Mouse (Mus musculus) limb, embryonic 11.5 days (tissue): Measurements from ENCODE around the gene Tmem179b. TPM values are rescaled to one million over a fixed set of nuclear protein-coding genes. Genes with fewer than 3 reads are reported as not detected.
A peak's percentile ranks its signal among the peaks of the same experiment; 100 is the strongest.

ENCODE experiments used
- ATAC-seq: fragments of 200-750 bp; cut with Nextera tagmentation; 2 replicates; pipeline ENCODE4 v1.8.0; 2017; ENCODE audit warnings: low read depth; ENCODE audit not compliant: insufficient number of reproducible peaks, low FRiP score, low TSS enrichment
- DNase-seq: peaks from one replicate; pipeline ENCODE4 v3.0.0-alpha.2; 2015; ENCODE audit warnings: low spot score
- H3K27ac ChIP-seq: fragments of 300-500 bp; sonication (generic); replicated peaks from 2 replicates; pipeline ENCODE4 v1.5.1; 2014; ENCODE audit warnings: low read depth, mild to moderate bottlenecking, low read length
- H3K27me3 ChIP-seq: fragments of 300-500 bp; sonication (generic); 2 replicates; pipeline ENCODE4 v1.6.1; 2014; ENCODE audit warnings: mild to moderate bottlenecking, low read length, mixed read lengths; ENCODE audit not compliant: control insufficient read depth, insufficient read depth
- H3K36me3 ChIP-seq: fragments of 300-500 bp; sonication (generic); 2 replicates; pipeline ENCODE4 v1.6.1; 2014; ENCODE audit warnings: mild to moderate bottlenecking, low read length, moderate library complexity, mixed read lengths; ENCODE audit not compliant: control insufficient read depth, insufficient read depth
- H3K4me1 ChIP-seq: fragments of 300-500 bp; sonication (generic); 2 replicates; pipeline ENCODE4 v1.6.1; 2014; ENCODE audit warnings: low read length, mixed read lengths; ENCODE audit not compliant: control insufficient read depth, insufficient read depth
- H3K4me2 ChIP-seq: fragments of 300-500 bp; sonication (generic); 2 replicates; pipeline ENCODE4 v1.6.1; 2014; ENCODE audit warnings: low read depth, mild to moderate bottlenecking, moderate library complexity; ENCODE audit not compliant: severe bottlenecking
- H3K4me3 ChIP-seq: fragments of 300-500 bp; sonication (generic); 2 replicates; pipeline ENCODE4 v1.5.1; 2014; ENCODE audit warnings: low read depth, low read length
- H3K9ac ChIP-seq: fragments of 300-500 bp; sonication (generic); 2 replicates; pipeline ENCODE4 v1.6.1; 2014; ENCODE audit warnings: mild to moderate bottlenecking, low read length
- H3K9me3 ChIP-seq: fragments of 300-500 bp; sonication (generic); 2 replicates; pipeline ENCODE4 v1.6.1; 2016; ENCODE audit warnings: low read length; ENCODE audit not compliant: control insufficient read depth
- WGBS: fragments of 180-500 bp; shearing (Covaris S2); extraction: QIAGEN DNeasy Blood & Tissue Kit; methylation state at CpG from one replicate; pipeline ENCODE4 v1.1.7; 2014; 5-methylcytosine and 5-hydroxymethylcytosine counted together
- polyA plus RNA-seq: library from polyadenylated mRNA; unstranded; fragments of >200 nt; fragmentation: Nextera tagmentation; extraction: Ambion mirVana; gene quantifications from 2 replicates; pipeline ENCODE4 v1.2.1, GENCODE M21; 2014

The Tmem179b gene
- polyA plus RNA-seq, 1 experiment from 2014 or later = 51.3 TPM

DNA sequence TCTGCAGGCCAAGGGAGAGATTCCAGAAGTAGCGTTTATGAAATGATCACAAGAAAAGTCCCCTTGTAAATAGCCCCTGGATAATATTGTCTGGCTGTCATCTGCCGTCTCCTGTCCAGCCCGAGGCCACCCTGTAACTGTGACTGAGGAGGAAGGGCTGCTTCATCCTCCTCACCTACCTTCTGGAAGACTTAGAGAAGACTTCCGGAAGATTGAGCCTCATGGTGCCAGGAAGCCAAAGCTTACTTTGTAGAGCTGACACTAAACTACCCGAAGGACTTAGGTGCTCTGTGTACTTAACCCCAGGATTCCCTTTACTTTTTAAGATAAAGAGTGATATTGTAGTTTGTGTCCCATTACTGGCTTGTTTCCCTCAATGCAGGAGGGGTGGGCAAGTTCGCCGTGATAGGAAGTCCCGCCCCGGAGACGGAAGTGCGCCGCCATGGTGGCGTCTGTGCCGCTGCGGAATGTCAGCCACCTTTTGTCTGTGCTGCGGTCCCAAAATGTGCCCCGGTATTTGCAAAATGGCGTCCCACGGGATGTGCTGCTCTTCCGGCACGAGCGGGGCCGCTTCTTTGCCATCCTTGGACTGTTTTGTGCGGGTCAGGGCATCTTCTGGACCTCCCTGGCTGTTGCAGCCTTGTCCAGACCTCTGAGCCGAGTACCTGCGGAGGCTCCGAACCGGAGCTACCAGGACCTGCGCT, 3.5 kb downstream of the Tmem179b start, which contains the start of gene Tmem223:
Tmem223 (plus strand) TSS at position 430 of the 704 bp plus-strand sequence.
- Histone ChIP-seq H3K9ac (peak within 1 kb of the TSS; percentile 96), H3K4me2 (peak within 1 kb of the TSS; percentile 72), H3K27me3 (no peaks in the 10 kb centered on the region), H3K9me3 (peaks cover under 1% of the 10 kb centered on the region; the same call in 1 of the 2 replicates), H3K4me3 (peak within 1 kb of the TSS; percentile 84), H3K27ac (peak within 1 kb of the TSS; percentile 80), H3K4me1 (peaks cover 17% of the 10 kb centered on the region), H3K36me3 (peaks cover 30% of the 10 kb centered on the region)
- peak; percentile 84 for DNase-seq
- ATAC-seq = no peak
- 22% methylated on average over 29 of the region's 29 CpGs for WGBS

- Histone ChIP-seq H3K9me3 (peaks cover 10% of the 10 kb centered on the region), H3K36me3 (peaks cover 48% of the 10 kb centered on the region), H3K27ac (no peak overlapping the region), H3K27me3 (no peaks in the 10 kb centered on the region), H3K9ac (no peak overlapping the region), H3K4me1 (peaks cover 5% of the 10 kb centered on the region; the same call in 1 of the 2 replicates), H3K4me2 (no peak overlapping the region), H3K4me3 (no peak overlapping the region)
- DNase-seq = no peak
- no peak for ATAC-seq
- WGBS = 95% methylated on average over 9 of the region's 9 CpGs
Measured at GRCm38 (mm10) chr19:8765562-8765961, 8.7 kb downstream of the Tmem179b start.

DNA sequence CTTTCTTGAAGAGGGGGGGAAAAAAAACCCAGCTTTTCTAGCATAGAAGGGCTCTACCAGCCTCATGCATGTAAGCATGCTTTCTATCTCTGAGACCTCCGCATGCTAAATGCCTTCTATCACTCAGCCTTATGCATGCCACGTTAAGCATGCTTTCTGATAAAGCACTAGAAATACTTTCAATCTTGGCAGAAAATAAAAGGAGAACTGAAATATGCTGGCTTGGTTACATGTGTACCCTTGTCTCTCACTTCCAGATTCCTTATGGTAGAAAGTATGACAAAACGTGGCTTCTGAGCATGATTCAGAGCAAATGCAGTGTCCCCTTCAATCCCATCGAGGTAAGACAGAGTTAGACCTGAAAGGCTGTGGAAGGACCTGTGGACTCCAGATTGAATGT, 11.0 kb downstream of the Tmem179b start:
- Histone ChIP-seq H3K4me3 (no peak overlapping the region), H3K4me2 (no peak overlapping the region), H3K27me3 (no peaks in the 10 kb centered on the region), H3K4me1 (no peaks in the 10 kb centered on the region), H3K9me3 (peaks cover 10% of the 10 kb centered on the region), H3K27ac (no peak overlapping the region), H3K36me3 (peaks cover 40% of the 10 kb centered on the region), H3K9ac (no peak overlapping the region)
- WGBS = 95% methylated on average over 4 of the region's 4 CpGs
- ATAC-seq (no peak), DNase-seq (no peak)

DNA sequence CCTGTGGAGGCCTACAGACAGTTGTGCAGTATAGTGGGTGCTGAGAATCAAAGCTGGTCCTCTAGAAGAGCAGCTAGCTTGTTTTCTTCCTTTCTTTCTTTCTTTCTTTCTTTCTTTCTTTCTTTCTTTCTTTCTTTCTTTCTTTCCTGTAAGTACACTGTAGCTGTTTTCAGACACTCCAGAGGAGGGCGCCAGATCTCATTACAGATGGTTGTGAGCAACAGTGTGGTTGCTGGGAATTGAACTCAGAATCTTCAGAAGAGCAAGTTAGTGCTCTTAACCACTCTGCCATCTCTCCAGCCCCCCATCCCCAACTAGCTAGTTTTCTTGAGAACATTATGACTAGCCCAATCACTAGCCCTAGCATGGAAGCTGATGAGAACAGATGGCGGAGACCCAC, 13.5 kb downstream of the Tmem179b start:
- Histone ChIP-seq H3K9ac (no peak overlapping the region), H3K4me1 (no peaks in the 10 kb centered on the region), H3K27me3 (no peaks in the 10 kb centered on the region), H3K27ac (no peak overlapping the region), H3K36me3 (peaks cover 25% of the 10 kb centered on the region), H3K9me3 (peaks cover 10% of the 10 kb centered on the region), H3K4me2 (no peak overlapping the region), H3K4me3 (no peak overlapping the region)
- DNase-seq = no peak
- ATAC-seq = no peak
- WGBS = 88% methylated on average over 2 of the region's 2 CpGs

DNA sequence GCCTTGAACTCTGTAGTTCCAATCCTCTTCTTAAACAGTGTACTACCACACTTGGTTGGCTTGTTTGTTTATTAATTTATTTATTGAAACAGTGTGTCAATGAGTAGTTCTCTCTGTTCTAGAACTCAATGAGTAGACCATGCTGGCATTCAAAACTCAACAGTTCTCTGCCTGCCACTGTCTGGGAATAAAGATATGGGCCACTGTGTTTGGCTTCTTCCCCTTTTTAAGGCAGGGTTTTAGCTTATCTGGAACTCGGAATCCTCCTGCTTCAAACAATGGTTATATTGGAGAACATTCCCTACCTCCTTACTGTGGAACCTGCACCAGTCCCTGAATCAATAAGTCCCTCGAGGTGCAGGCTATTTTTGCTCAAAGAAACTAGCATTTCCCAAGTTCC, 15.4 kb downstream of the Tmem179b start:
- no peaks in the 10 kb centered on the region for H3K27me3 ChIP-seq

DNA sequence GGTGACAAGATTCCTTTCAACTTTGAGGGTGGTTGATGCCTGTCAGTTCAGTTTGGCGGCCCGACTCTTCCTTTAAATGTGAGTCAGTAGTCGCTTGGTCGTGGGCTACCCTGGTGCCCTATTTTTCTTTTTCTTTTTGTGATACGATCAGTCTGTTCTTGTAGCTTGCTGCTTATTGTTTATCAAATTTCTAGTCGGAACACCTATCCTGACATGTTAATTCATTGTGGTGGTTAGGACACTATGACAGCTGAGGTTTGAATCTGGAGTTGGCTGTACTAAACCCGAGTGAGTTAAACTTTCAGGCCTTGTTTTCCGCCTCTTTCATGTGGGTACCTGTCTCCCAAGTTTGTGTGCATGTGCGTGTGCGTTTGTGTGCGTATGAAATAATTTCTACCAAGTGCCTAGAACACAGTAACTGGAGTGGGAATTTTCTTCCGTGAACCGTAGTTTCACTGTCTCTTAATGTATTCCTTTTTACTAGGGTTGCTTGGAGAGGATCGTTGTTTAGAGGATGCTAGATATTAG, 16.7 kb downstream of the Tmem179b start:
- Histone ChIP-seq H3K36me3 (peaks cover 3% of the 10 kb centered on the region; the same call in 1 of the 2 replicates), H3K27me3 (no peaks in the 10 kb centered on the region), H3K4me2 (peak overlapping the region; percentile 61), H3K27ac (no peak overlapping the region), H3K9me3 (no peaks in the 10 kb centered on the region), H3K9ac (peak overlapping the region; percentile 83), H3K4me1 (no peaks in the 10 kb centered on the region), H3K4me3 (peak overlapping the region; percentile 87)
- ATAC-seq (no peak), DNase-seq (no peak)
- 7% methylated on average over 14 of the region's 14 CpGs for WGBS

More for the DNA sequence above, 15.4 kb downstream of the Tmem179b start:
- H3K4me3 ChIP-seq = no peak overlapping the region
- no peak overlapping the region for H3K4me2 ChIP-seq
- ATAC-seq = no peak
- peaks cover 11% of the 10 kb centered on the region for H3K36me3 ChIP-seq
- H3K9ac ChIP-seq = no peak overlapping the region
- DNase-seq = no peak
- WGBS = 95% methylated on average over 2 of the region's 2 CpGs
- H3K9me3 ChIP-seq = no peaks in the 10 kb centered on the region
- no peak overlapping the region for H3K27ac ChIP-seq
- H3K4me1 ChIP-seq = no peaks in the 10 kb centered on the region

GRCm38 (mm10) chr19:8756635-8757387, 17.5 kb downstream of the Tmem179b start, which contains the start of gene Nxf1:
Gene Nxf1 (plus strand): TSS chr19:8757073.
- no peaks in the 10 kb centered on the region for H3K9me3 ChIP-seq
- ATAC-seq (peak; percentile 88), DNase-seq (peak; percentile 95)
- H3K4me3 ChIP-seq = peak within 1 kb of the TSS; percentile 87
- peak within 1 kb of the TSS; percentile 83 for H3K27ac ChIP-seq
- WGBS = under 1% methylated on average over 75 of the region's 75 CpGs
- H3K9ac ChIP-seq = peak within 1 kb of the TSS; percentile 83
- H3K36me3 ChIP-seq = peaks cover 2% of the 10 kb centered on the region; the same call in 1 of the 2 replicates
- no peaks in the 10 kb centered on the region for H3K27me3 ChIP-seq
- peak within 1 kb of the TSS; percentile 61 for H3K4me2 ChIP-seq
- H3K4me1 ChIP-seq = no peaks in the 10 kb centered on the region

DNA sequence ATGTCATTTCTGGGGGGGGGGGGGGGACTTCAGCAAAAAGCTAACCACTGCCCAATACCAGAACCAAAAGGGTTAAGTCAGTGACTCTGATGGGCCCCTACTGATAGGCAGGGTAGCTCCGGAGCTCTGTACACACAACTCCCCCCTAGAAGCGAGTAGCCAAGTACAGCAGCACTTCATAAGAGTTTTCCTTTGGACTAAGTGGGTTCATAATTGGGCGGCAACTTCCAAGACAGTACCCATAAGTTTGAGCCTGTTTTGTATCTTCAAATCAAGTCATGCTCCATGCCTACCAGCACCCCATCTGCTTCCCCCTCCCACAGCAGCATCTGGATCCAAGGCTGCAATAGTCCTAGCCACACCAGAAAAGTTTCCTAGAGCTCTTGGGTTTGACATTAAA, 18.6 kb downstream of the Tmem179b start:
- Histone ChIP-seq H3K4me2 (peak overlapping the region; percentile 61; the same call in 1 of the 2 replicates), H3K4me1 (no peaks in the 10 kb centered on the region), H3K27ac (no peak overlapping the region), H3K4me3 (no peak overlapping the region), H3K9me3 (no peaks in the 10 kb centered on the region), H3K36me3 (peaks cover 9% of the 10 kb centered on the region; the same call in 1 of the 2 replicates), H3K27me3 (no peaks in the 10 kb centered on the region), H3K9ac (no peak overlapping the region)
- no peak for DNase-seq
- no peak for ATAC-seq
- 84% methylated on average over 3 of the region's 3 CpGs for WGBS
